Mouse (Mus musculus) midbrain, embryonic 15.5 days (tissue): ENCODE data around the gene 4930442H23Rik. TPM values are rescaled to one million over a fixed set of nuclear protein-coding genes. Genes with fewer than 3 reads are reported as not detected.

Experiments
- polyA plus RNA-seq: library from polyadenylated mRNA; unstranded; fragments of >200 nt; fragmentation: Nextera tagmentation; extraction: Ambion mirVana; gene quantifications from 2 replicates; pipeline ENCODE4 v1.2.1, GENCODE M21; 2015

The 4930442H23Rik gene
- polyA plus RNA-seq, 1 experiment from 2014 or later: not detected

Other genes starting within 250 kb of the 4930442H23Rik start
- 19.0 and 21.2 TPM in 2 replicates for gene Gng7, start 168.9 kb downstream of the 4930442H23Rik start, polyA plus RNA-seq
- 77.5 and 79.2 TPM in 2 replicates for gene Diras1, start 158.2 kb downstream of the 4930442H23Rik start, polyA plus RNA-seq
- gene Slc39a3, start 146.4 kb downstream of the 4930442H23Rik start, polyA plus RNA-seq: 57.2 and 58.0 TPM in 2 replicates
- gene Sgta, start 123.7 kb downstream of the 4930442H23Rik start, polyA plus RNA-seq: 353 and 376 TPM in 2 replicates
- gene Thop1, start 113.8 kb downstream of the 4930442H23Rik start, polyA plus RNA-seq: 48.8 and 52.2 TPM in 2 replicates
- gene Creb3l3, start 85.0 kb downstream of the 4930442H23Rik start, polyA plus RNA-seq: 0.36 and 0.48 TPM in 2 replicates
- gene Map2k2, start 77.9 kb downstream of the 4930442H23Rik start, polyA plus RNA-seq: 258 and 270 TPM in 2 replicates
- 16.2 and 16.7 TPM in 2 replicates for gene Zbtb7a, start 48.6 kb downstream of the 4930442H23Rik start, polyA plus RNA-seq
- gene Pias4, start 15.9 kb downstream of the 4930442H23Rik start, polyA plus RNA-seq: 59.2 and 66.3 TPM in 2 replicates
- 588 and 606 TPM in 2 replicates for gene Eef2, start 7.2 kb downstream of the 4930442H23Rik start, polyA plus RNA-seq
- 66.3 and 67.3 TPM in 2 replicates for gene Dapk3, start 844 bp downstream of the 4930442H23Rik start, polyA plus RNA-seq
- 0.14 TPM in 1 of 2 replicates, not detected in the other for gene Nmrk2, start 18.2 kb upstream of the 4930442H23Rik start, polyA plus RNA-seq
- gene Atcay, start 47.0 kb upstream of the 4930442H23Rik start, polyA plus RNA-seq: 95.3 and 96.7 TPM in 2 replicates
- 35.4 and 37.2 TPM in 2 replicates for gene Zfr2, start 49.3 kb upstream of the 4930442H23Rik start, polyA plus RNA-seq
- gene Matk, start 69.1 kb upstream of the 4930442H23Rik start, polyA plus RNA-seq: 37.2 and 40.1 TPM in 2 replicates
- gene Mrpl54, start 83.1 kb upstream of the 4930442H23Rik start, polyA plus RNA-seq: 124 and 126 TPM in 2 replicates
- gene Apba3, start 83.1 kb upstream of the 4930442H23Rik start, polyA plus RNA-seq: 36.4 and 38.5 TPM in 2 replicates
- gene Tjp3, start 107.7 kb upstream of the 4930442H23Rik start, polyA plus RNA-seq: 6.9 and 8.0 TPM in 2 replicates
- 154 and 159 TPM in 2 replicates for gene Pip5k1c, start 109.1 kb upstream of the 4930442H23Rik start, polyA plus RNA-seq
- 35.8 and 38.3 TPM in 2 replicates for gene Cactin, start 137.3 kb upstream of the 4930442H23Rik start, polyA plus RNA-seq
- gene Tbxa2r, start 144.9 kb upstream of the 4930442H23Rik start, polyA plus RNA-seq: 5.7 and 6.2 TPM in 2 replicates
- gene Gipc3, start 159.4 kb upstream of the 4930442H23Rik start, polyA plus RNA-seq: not detected in 2 replicates
- 26.6 and 29.9 TPM in 2 replicates for gene Hmg20b, start 166.6 kb upstream of the 4930442H23Rik start, polyA plus RNA-seq
- 19.7 and 22.5 TPM in 2 replicates for gene Mfsd12, start 173.6 kb upstream of the 4930442H23Rik start, polyA plus RNA-seq
- 1.1 TPM in 2 replicates for gene 4930404N11Rik, start 182.0 kb upstream of the 4930442H23Rik start, polyA plus RNA-seq
- 153 and 159 TPM in 2 replicates for gene Fzr1, start 194.7 kb upstream of the 4930442H23Rik start, polyA plus RNA-seq
- 90.4 and 92.6 TPM in 2 replicates for gene Dohh, start 200.6 kb upstream of the 4930442H23Rik start, polyA plus RNA-seq
- gene Gm48551, start 200.6 kb upstream of the 4930442H23Rik start, polyA plus RNA-seq: 8.4 and 9.3 TPM in 2 replicates
- gene Gm48552, start 205.2 kb upstream of the 4930442H23Rik start, polyA plus RNA-seq: 2.7 and 3.3 TPM in 2 replicates
- 1.4 and 1.6 TPM in 2 replicates for gene Smim24, start 209.2 kb upstream of the 4930442H23Rik start, polyA plus RNA-seq